Mouse (Mus musculus): ENCODE measurements at regions not wholly inside any gene's neighbourhood (a gene's known extent, or its start where the extent isn't known, plus 50 kb on each side); places are given as distances from the start of the nearest gene placed in this dataset.

- no peak for DNase-seq (ENCODE audit: low read depth, low spot score)
Observed at GRCm38 (mm10) chr12:7382455-7382854, 595.0 kb upstream of the Apob start.

- DNase-seq (ENCODE audit: low read depth, low spot score) = no peak
Observed at GRCm38 (mm10) chr12:7403800-7404199, 573.6 kb upstream of the Apob start.

- DNase-seq (ENCODE audit: low read depth, low spot score) = no peak
Observed at GRCm38 (mm10) chr12:7411810-7412209, 565.6 kb upstream of the Apob start.

GRCm38 (mm10) chr12:7420276-7420675 lies 557.2 kb upstream of the Apob start:
- peak; percentile 8 for DNase-seq (ENCODE audit: low read depth, low spot score)

- DNase-seq (ENCODE audit: low read depth, low spot score) = no peak
Observed at GRCm38 (mm10) chr12:7421826-7422540, 555.5 kb upstream of the Apob start.

GRCm38 (mm10) chr12:7430981-7431380 lies 546.5 kb upstream of the Apob start:
- no peak for DNase-seq (ENCODE audit: low read depth, low spot score)

- DNase-seq (ENCODE audit: low read depth, low spot score) = no peak
Observed at GRCm38 (mm10) chr12:7445238-7445637, 532.2 kb upstream of the Apob start.

GRCm38 (mm10) chr12:7450506-7450905 lies 526.9 kb upstream of the Apob start:
- no peak for DNase-seq (ENCODE audit: low read depth, low spot score)

GRCm38 (mm10) chr12:7457036-7457435 lies 520.4 kb upstream of the Apob start:
- no peak for DNase-seq (ENCODE audit: low read depth, low spot score)

- DNase-seq (ENCODE audit: low read depth, low spot score) = no peak
Observed at GRCm38 (mm10) chr12:7457544-7457943, 519.9 kb upstream of the Apob start.

GRCm38 (mm10) chr12:7464947-7465346 lies 512.5 kb upstream of the Apob start:
- DNase-seq (ENCODE audit: low read depth, low spot score) = no peak

GRCm38 (mm10) chr12:7512579-7513248 lies 464.7 kb upstream of the Apob start:
- DNase-seq (ENCODE audit: low read depth, low spot score) = no peak

GRCm38 (mm10) chr12:7537389-7537788 lies 440.1 kb upstream of the Apob start:
- peak; percentile 89 for DNase-seq (ENCODE audit: low read depth, low spot score)

GRCm38 (mm10) chr12:7543281-7543981 lies 434.0 kb upstream of the Apob start:
- DNase-seq (ENCODE audit: low read depth, low spot score) = peak; percentile 67

- DNase-seq (ENCODE audit: low read depth, low spot score) = no peak
Observed at GRCm38 (mm10) chr12:7548759-7549158, 428.7 kb upstream of the Apob start.

- DNase-seq (ENCODE audit: low read depth, low spot score) = no peak
Observed at GRCm38 (mm10) chr12:7560245-7560644, 417.2 kb upstream of the Apob start.

- no peak for DNase-seq (ENCODE audit: low read depth, low spot score)
Observed at GRCm38 (mm10) chr12:7576081-7576480, 401.4 kb upstream of the Apob start.

- no peak for DNase-seq (ENCODE audit: low read depth, low spot score)
Observed at GRCm38 (mm10) chr12:7587501-7587900, 389.9 kb upstream of the Apob start.

- no peak for DNase-seq (ENCODE audit: low read depth, low spot score)
Observed at GRCm38 (mm10) chr12:7611272-7612092, 366.0 kb upstream of the Apob start.

GRCm38 (mm10) chr12:7636417-7637175 lies 340.9 kb upstream of the Apob start:
- DNase-seq (ENCODE audit: low read depth, low spot score) = no peak

GRCm38 (mm10) chr12:7637629-7638028 lies 339.8 kb upstream of the Apob start:
- DNase-seq (ENCODE audit: low read depth, low spot score) = no peak

Measured in ES-CJ7 (cell line).